Mouse (Mus musculus) adrenal gland, adult 8-10 months (tissue): ENCODE measurements around the gene Tmem108. TPM values are rescaled to one million over a fixed set of nuclear protein-coding genes. Genes with fewer than 3 reads are reported as not detected.

ENCODE experiments used
- DNase-seq: peaks from one replicate; pipeline ENCODE4 v3.0.0; 2022
- total RNA-seq, 4 experiments: library from RNA; stranded (reverse); gene quantifications; 2 replicates each; pipeline ENCODE4 v1.2.4; 2022

The Tmem108 gene
- total RNA-seq, 4 experiments from 2014 or later, result 3.8 to 6.5 (median 5.1) TPM

GRCm38 (mm10) chr9:103545271-103545670 lies 216.4 kb downstream of the Tmem108 start:
- no peak for DNase-seq

GRCm38 (mm10) chr9:103544599-103544998 lies 217.0 kb downstream of the Tmem108 start:
- no peak for DNase-seq

- DNase-seq, result no peak
These were observed 221.1 kb downstream of the Tmem108 start for GRCm38 (mm10) chr9:103540518-103540917.

GRCm38 (mm10) chr9:103538047-103538816 lies 223.4 kb downstream of the Tmem108 start:
- DNase-seq, result no peak

- no peak for DNase-seq
These were observed 225.5 kb downstream of the Tmem108 start for GRCm38 (mm10) chr9:103536059-103536634.

- no peak for DNase-seq
These were observed 236.5 kb downstream of the Tmem108 start for GRCm38 (mm10) chr9:103525041-103525537.

GRCm38 (mm10) chr9:103524600-103524999 lies 237.0 kb downstream of the Tmem108 start:
- DNase-seq, result no peak

GRCm38 (mm10) chr9:103523742-103524403 lies 237.8 kb downstream of the Tmem108 start:
- DNase-seq, result no peak

- no peak for DNase-seq
These were observed 238.6 kb downstream of the Tmem108 start for GRCm38 (mm10) chr9:103523008-103523407.

- no peak for DNase-seq
These were observed 247.8 kb downstream of the Tmem108 start for GRCm38 (mm10) chr9:103513884-103514283.

GRCm38 (mm10) chr9:103512257-103512656 lies 249.4 kb downstream of the Tmem108 start:
- peak; percentile 38 for DNase-seq

- no peak for DNase-seq
These were observed 254.6 kb downstream of the Tmem108 start for GRCm38 (mm10) chr9:103506968-103507584.

GRCm38 (mm10) chr9:103505067-103505466 lies 256.6 kb downstream of the Tmem108 start:
- no peak for DNase-seq

- no peak for DNase-seq
These were observed 257.0 kb downstream of the Tmem108 start for GRCm38 (mm10) chr9:103504646-103505045.

GRCm38 (mm10) chr9:103503586-103504298 lies 257.9 kb downstream of the Tmem108 start:
- no peak for DNase-seq

GRCm38 (mm10) chr9:103502655-103503054 lies 259.0 kb downstream of the Tmem108 start:
- no peak for DNase-seq

GRCm38 (mm10) chr9:103501861-103502364 lies 259.7 kb downstream of the Tmem108 start:
- no peak for DNase-seq

- no peak for DNase-seq
These were observed 262.3 kb downstream of the Tmem108 start for GRCm38 (mm10) chr9:103499366-103499765.

GRCm38 (mm10) chr9:103498699-103499098 lies 262.9 kb downstream of the Tmem108 start:
- no peak for DNase-seq

GRCm38 (mm10) chr9:103495391-103495790 lies 266.2 kb downstream of the Tmem108 start:
- DNase-seq, result no peak

GRCm38 (mm10) chr9:103494346-103495020 lies 267.2 kb downstream of the Tmem108 start:
- DNase-seq, result peak; percentile 77
